Mouse (Mus musculus) myocyte (in vitro differentiated cells): Measurements from ENCODE around the gene Recql5. TPM values are rescaled to one million over a fixed set of nuclear protein-coding genes. Genes with fewer than 3 reads are reported as not detected.

Experiments used
- H3K27me3 ChIP-seq: one replicate; pipeline ENCODE4 v1.6.1; 2011; ENCODE audit not compliant: control insufficient read depth, insufficient read depth, insufficient read length
- H3K36me3 ChIP-seq: one replicate; pipeline ENCODE4 v1.6.1; 2011; ENCODE audit not compliant: control insufficient read depth, insufficient read depth
- H3K4me2 ChIP-seq: one replicate; pipeline ENCODE4 v1.6.1; 2011; ENCODE audit warnings: low read depth, control low read depth
- H3K4me3 ChIP-seq: one replicate; pipeline ENCODE4 v1.5.1; 2011; ENCODE audit warnings: mild to moderate bottlenecking, control low read depth, moderate library complexity
- H3K79me2 ChIP-seq: one replicate; pipeline ENCODE4 v1.6.1; 2011; ENCODE audit not compliant: control insufficient read depth, insufficient read depth
- H3ac ChIP-seq: one replicate; pipeline ENCODE4 v1.6.1; 2011; ENCODE audit not compliant: control insufficient read depth, insufficient read length
- CEBPB ChIP-seq: IDR thresholded peaks from 2 replicates; pipeline ENCODE4 v1.6.1; 2011; ENCODE audit warnings: mild to moderate bottlenecking, moderate library complexity; ENCODE audit not compliant: poor library complexity, insufficient read depth, severe bottlenecking
- E2F4 ChIP-seq: IDR thresholded peaks from one replicate; pipeline ENCODE4 v1.6.1; 2011; ENCODE audit warnings: mild to moderate bottlenecking, control low read depth, moderate library complexity; ENCODE audit not compliant: insufficient read depth
- MAX ChIP-seq: IDR thresholded peaks from one replicate; pipeline ENCODE4 v1.6.1; 2011; ENCODE audit warnings: low read depth, mild to moderate bottlenecking, control low read depth
- MYOD1 ChIP-seq, 3 experiments: IDR thresholded peaks; one replicate each; pipeline ENCODE4 v1.6.1; 2011; ENCODE audit warnings: control low read depth in 2 of 3, low read depth in 2 of 3, mild to moderate bottlenecking in 2 of 3, moderate library complexity in 1 of 3; ENCODE audit not compliant: insufficient read length in 2 of 3, control insufficient read depth in 1 of 3
- MYOG ChIP-seq, 3 experiments: IDR thresholded peaks; one replicate each; pipeline ENCODE4 v1.6.1; 2011; ENCODE audit warnings: control low read depth in 2 of 3, low read depth in 2 of 3, mild to moderate bottlenecking in 2 of 3; ENCODE audit not compliant: insufficient read length in 2 of 3, control insufficient read depth in 1 of 3, insufficient read depth in 1 of 3
- POLR2A ChIP-seq: IDR thresholded peaks from one replicate; pipeline ENCODE4 v1.6.1; 2011; ENCODE audit warnings: low read depth, mild to moderate bottlenecking, control low read depth, moderate library complexity; ENCODE audit not compliant: insufficient read length
- POLR2AphosphoS2 ChIP-seq: IDR thresholded peaks from one replicate; pipeline ENCODE4 v1.6.1; 2011; ENCODE audit warnings: low read depth, control low read depth; ENCODE audit not compliant: insufficient read length
- REST ChIP-seq: IDR thresholded peaks from one replicate; pipeline ENCODE4 v1.6.1; 2011; ENCODE audit warnings: mild to moderate bottlenecking, control low read depth, moderate library complexity; ENCODE audit not compliant: insufficient read depth, insufficient read length
- SRF ChIP-seq: IDR thresholded peaks from one replicate; pipeline ENCODE4 v1.6.1; 2011; ENCODE audit warnings: low read depth; ENCODE audit not compliant: control insufficient read depth, insufficient read length
- TCF12 ChIP-seq: IDR thresholded peaks from one replicate; pipeline ENCODE4 v1.6.1; 2011; ENCODE audit warnings: mild to moderate bottlenecking, control low read depth; ENCODE audit not compliant: poor library complexity, insufficient read depth, severe bottlenecking
- TCF3 ChIP-seq: IDR thresholded peaks from one replicate; pipeline ENCODE4 v1.6.1; 2011; ENCODE audit warnings: low read depth, control low read depth; ENCODE audit not compliant: insufficient read length
- USF1 ChIP-seq: IDR thresholded peaks from one replicate; pipeline ENCODE4 v1.6.1; 2011; ENCODE audit warnings: low read depth, mild to moderate bottlenecking, control low read depth, moderate library complexity
- polyA plus RNA-seq: library from polyadenylated mRNA; unstranded; fragments of >200 nt; fragmentation: generic; extraction: Trizol; gene quantifications from one replicate; pipeline ENCODE4 v1.2.1, GENCODE M21; 2012; ENCODE audit warnings: missing spikeins

Recql5 gene
- polyA plus RNA-seq, 1 experiment = 13.1 TPM

DNA sequence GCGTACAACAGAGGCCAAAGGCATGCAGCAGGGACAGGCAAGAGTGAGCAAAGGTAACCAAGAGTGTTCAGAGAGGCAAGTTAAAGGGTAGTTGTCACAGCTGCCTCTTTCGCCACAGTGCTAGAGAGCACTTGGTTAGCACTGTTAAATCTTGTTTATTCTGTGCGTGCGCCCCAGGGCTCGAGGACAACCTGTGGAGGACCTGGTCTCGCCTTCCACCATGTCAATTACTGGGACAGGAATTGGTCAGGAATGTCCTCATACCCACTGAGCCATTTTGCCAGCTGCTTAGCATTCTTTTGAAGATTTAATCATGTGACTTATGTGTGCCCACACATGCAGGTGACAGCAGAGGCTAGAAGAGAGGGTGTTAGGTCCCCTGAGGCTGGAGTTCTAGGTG is 44.1 kb downstream of the Recql5 start:
- Histone ChIP-seq H3ac (no peak overlapping the region), H3K4me2 (no peak overlapping the region)
- TF ChIP-seq SRF (no peak), TCF3 (no peak), E2F4 (no peak), USF1 (no peak), POLR2AphosphoS2 (no peak)

DNA sequence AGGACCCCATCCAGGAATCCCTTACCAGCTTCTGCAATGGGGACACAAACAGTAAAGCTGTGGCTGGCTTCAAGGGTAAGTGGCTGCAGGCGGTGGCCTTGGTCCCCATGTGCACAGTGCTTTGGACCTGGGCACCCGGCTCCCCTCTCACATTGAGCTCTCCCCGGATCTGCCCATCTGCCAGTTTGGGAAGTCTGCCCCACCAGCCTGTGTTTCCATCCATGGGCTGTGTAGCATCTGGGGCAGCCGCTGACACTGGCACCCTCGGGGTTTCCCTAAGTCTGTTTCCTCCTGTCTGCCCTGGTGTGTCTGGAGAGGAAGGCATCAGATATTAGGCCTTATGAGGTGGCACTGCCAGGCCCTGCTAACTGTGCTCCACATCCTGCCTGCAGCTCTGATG is 45.3 kb downstream of the Recql5 start:
- Histone ChIP-seq H3K27me3 (peaks cover 51% of the 10 kb centered on the region), H3K79me2 (no peaks in the 10 kb centered on the region), H3K36me3 (no peaks in the 10 kb centered on the region), H3K4me3 (no peak overlapping the region), H3K4me2 (no peak overlapping the region), H3ac (no peak overlapping the region)
- TF ChIP-seq POLR2A (no peak), MYOG (IDR thresholded peaks at IDR 0.05; ENCODE audit: control insufficient read depth in 1 of 3, insufficient read depth in 1 of 3, insufficient read length in 2 of 3, low read depth in 2 of 3) (no peak), MAX (no peak), USF1 (no peak)

More for the DNA sequence above, 44.1 kb downstream of the Recql5 start:
- Histone ChIP-seq H3K27me3 (peaks cover 39% of the 10 kb centered on the region), H3K4me3 (no peak overlapping the region), H3K79me2 (no peaks in the 10 kb centered on the region), H3K36me3 (no peaks in the 10 kb centered on the region)

DNA sequence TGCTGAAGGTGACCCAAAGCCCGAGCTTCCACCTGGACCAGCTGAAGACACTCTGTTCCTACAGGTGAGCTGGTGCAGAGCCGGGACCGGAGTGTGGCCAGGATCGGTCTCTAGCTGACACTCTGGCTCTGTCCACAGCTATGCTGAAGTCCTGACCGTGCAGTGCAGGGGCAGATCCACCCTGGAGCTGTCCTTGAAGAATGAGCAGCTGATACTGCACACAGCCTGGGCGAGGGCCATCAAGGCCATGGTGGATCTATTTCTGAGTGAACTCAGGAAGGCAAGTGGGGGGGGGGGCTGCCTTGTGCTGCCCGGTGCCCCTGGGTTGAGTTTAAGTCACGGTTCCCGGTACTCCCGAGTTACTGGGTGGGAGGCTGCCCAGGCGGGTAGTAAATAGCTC is 46.8 kb downstream of the Recql5 start:
- Histone ChIP-seq H3ac (no peak overlapping the region), H3K79me2 (no peaks in the 10 kb centered on the region), H3K36me3 (no peaks in the 10 kb centered on the region), H3K4me2 (no peak overlapping the region), H3K27me3 (peaks cover 64% of the 10 kb centered on the region), H3K4me3 (no peak overlapping the region)
- no peak for TF ChIP-seq E2F4
- peak in 1 of 3 experiments; percentile 15 for TF ChIP-seq MYOG (IDR thresholded peaks at IDR 0.05; ENCODE audit: control insufficient read depth in 1 of 3, insufficient read depth in 1 of 3, insufficient read length in 2 of 3, low read depth in 2 of 3)
- TF ChIP-seq POLR2A = no peak
- TF ChIP-seq MAX = no peak

DNA sequence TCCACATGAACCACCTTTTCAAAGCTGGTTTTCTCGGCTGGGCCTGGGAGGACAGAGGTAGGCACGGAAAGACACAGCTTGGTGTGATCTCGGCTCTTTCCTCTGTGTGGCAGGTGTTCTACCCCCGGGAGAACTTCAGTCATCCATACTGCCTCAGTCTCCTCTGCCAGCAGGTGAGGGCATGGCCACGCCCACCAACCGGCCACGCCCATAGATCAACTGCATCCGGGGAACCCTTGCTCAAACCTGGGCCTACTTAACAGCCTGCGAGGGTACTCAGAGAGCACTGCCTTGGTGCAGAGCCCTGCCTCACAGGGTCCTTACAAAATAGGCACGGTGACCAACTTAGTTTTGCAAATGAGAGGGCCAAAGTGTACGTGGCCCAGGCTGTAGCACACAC is 48.0 kb downstream of the Recql5 start:
- no peaks in the 10 kb centered on the region for H3K79me2 ChIP-seq
- peaks cover 61% of the 10 kb centered on the region for H3K27me3 ChIP-seq
- no peaks in the 10 kb centered on the region for H3K36me3 ChIP-seq
- H3K4me3 ChIP-seq = no peak overlapping the region
- H3K4me2 ChIP-seq = no peak overlapping the region
- TF ChIP-seq POLR2AphosphoS2 = no peak
- no peak for TF ChIP-seq MAX
- no peak for TF ChIP-seq POLR2A
- no peak for TF ChIP-seq USF1
- TF ChIP-seq CEBPB = no peak
- no peak for TF ChIP-seq MYOD1 (IDR thresholded peaks at IDR 0.05; ENCODE audit: control insufficient read depth in 1 of 3, insufficient read length in 2 of 3, low read depth in 2 of 3)
- no peak for TF ChIP-seq REST
- TF ChIP-seq TCF3 = no peak
- no peak for TF ChIP-seq TCF12
- TF ChIP-seq MYOG (IDR thresholded peaks at IDR 0.05; ENCODE audit: control insufficient read depth in 1 of 3, insufficient read depth in 1 of 3, insufficient read length in 2 of 3, low read depth in 2 of 3) = no peak
- no peak for TF ChIP-seq SRF
- no peak for TF ChIP-seq E2F4
- no peak overlapping the region for H3ac ChIP-seq

DNA sequence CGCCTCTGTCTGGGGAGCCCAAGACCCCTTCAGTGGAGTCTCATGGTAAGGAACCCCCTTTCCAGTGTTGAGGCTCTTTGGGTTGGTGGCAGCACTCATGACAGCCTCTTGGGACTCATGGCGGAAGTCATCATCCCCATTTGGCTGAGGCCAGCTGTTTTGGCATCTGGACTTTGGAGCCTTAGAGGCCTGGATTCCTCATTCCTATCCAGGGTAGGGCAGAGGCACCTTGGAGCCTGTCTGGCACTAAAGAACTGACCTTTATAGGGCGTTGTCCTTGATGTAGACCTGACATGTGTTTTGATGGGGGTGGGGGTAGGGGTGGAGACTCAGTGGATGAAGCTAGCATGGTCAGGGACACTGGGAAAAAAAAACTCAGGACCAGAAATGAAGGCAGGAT is 48.9 kb downstream of the Recql5 start:
- Histone ChIP-seq H3K27me3 (peaks cover 70% of the 10 kb centered on the region), H3K4me2 (no peak overlapping the region), H3K36me3 (no peaks in the 10 kb centered on the region), H3K79me2 (no peaks in the 10 kb centered on the region), H3K4me3 (no peak overlapping the region), H3ac (no peak overlapping the region)
- TF ChIP-seq REST (no peak), USF1 (no peak), POLR2AphosphoS2 (no peak)

DNA sequence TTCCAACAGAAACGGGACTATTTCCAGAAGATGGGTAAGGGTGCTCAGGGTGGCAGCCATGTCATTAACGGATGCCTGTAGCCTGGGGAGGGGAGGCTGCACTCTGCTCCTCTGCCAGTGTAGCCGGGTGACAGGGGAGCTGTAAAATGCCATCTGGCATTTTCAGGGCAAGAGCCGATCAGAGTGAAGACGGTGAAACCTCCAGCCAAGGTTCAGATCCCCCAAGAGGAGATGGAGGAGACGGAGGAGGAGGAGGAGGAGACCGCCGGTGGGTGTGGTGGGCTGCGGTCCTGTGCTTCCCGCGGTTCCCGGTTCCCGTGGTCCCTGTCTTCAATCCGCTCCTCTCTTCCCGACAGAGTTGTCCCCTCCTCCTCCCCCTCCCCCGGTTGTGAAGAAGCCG is 50.0 kb downstream of the Recql5 start:
- Histone ChIP-seq H3K27me3 (peaks cover 73% of the 10 kb centered on the region), H3K4me3 (no peak overlapping the region), H3K4me2 (no peak overlapping the region)

More for the DNA sequence above, 50.0 kb downstream of the Recql5 start:
- TF ChIP-seq POLR2AphosphoS2 (no peak), TCF3 (no peak), USF1 (no peak), POLR2A (no peak), E2F4 (no peak), TCF12 (no peak), MYOG (IDR thresholded peaks at IDR 0.05; ENCODE audit: control insufficient read depth in 1 of 3, insufficient read depth in 1 of 3, insufficient read length in 2 of 3, low read depth in 2 of 3) (no peak), CEBPB (no peak)
- Histone ChIP-seq H3K79me2 (no peaks in the 10 kb centered on the region), H3ac (no peak overlapping the region), H3K36me3 (no peaks in the 10 kb centered on the region)
